Mouse (Mus musculus): ENCODE results near the gene Unc13a. TPM values are rescaled to one million over a fixed set of nuclear protein-coding genes. Genes with fewer than 3 reads are reported as not detected.

Unc13a gene
- polyA plus RNA-seq, 1 experiment: 97.3 TPM

DNA sequence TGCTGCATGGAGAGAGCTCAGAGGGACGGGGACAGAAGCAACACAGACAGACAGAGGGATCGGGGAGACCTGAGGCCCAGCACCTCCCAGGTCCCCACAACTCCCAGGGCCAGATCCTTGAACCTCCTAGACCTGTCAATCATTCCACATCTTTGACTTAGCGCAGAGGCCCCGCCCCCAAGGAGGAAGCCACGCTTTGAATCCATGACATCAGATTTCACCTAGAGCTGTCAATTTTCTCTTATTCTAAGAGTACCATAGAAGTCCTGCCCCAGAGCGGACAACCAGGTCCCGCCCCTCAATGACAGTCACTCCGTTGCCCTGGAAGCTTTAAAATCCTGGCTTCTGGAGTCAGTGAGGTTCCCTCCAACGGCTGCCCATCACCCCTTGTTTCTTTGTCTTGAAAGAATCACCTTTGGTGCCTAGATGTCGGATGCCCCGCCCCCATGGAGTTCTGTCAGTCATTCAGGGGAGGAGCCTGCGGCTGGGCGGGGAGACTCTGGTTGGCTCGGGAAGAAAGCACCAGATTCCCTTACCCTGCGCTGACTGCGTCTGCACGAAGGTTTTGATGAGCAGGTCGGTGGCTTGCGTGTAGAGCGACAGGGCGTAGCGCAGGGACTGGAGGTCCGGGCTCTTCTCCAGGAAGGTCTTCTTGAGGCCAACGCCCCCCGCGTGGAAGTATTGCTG lies 37.4 kb downstream of the Unc13a start:
- no peaks in the 10 kb centered on the region for H3K27me3 ChIP-seq (ENCODE audit: control insufficient read depth, insufficient read depth, low read length)
- peaks cover 14% of the 10 kb centered on the region for H3K4me1 ChIP-seq (ENCODE audit: control insufficient read depth, insufficient read depth, low read length)
- WGBS: 39% methylated on average over 26 of the region's 26 CpGs
- no peak for DNase-seq
- H3K4me3 ChIP-seq (replicated peaks; ENCODE audit: insufficient read depth, low read depth, low read length): no peak overlapping the region
- no peak overlapping the region for H3K27ac ChIP-seq (ENCODE audit: insufficient read depth, low read length)
- TF ChIP-seq POLR2A (IDR thresholded peaks at IDR 0.05; ENCODE audit: borderline replicate concordance, insufficient read depth, low read length) (no peak), CTCF (IDR thresholded peaks at IDR 0.05; ENCODE audit: borderline replicate concordance, insufficient read depth, low read depth, low read length) (no peak)

DNA sequence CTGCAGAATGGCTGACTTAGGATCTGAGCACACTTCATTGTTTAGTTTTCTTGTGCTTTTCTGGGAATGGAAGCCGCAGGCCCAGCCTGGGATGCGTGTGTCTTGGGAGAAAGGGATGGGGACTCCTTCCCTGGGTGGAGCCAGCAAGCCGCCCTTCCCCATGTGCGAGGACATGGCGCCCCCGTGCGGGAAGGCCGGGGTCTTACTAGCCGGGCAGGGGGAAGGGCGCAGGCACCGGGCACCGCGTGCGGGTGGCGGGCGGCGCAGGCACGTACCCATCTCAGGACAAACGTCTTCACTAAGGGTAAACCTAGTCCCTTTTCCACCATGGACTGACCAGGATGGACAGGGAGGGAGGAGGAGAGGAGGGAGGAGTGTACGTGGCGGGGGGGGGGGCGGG lies 38.4 kb downstream of the Unc13a start:
- WGBS: 44% methylated on average over 19 of the region's 22 CpGs
- no peak overlapping the region for H3K27ac ChIP-seq (ENCODE audit: insufficient read depth, low read length)
- no peaks in the 10 kb centered on the region for H3K27me3 ChIP-seq (ENCODE audit: control insufficient read depth, insufficient read depth, low read length)
- peaks cover 12% of the 10 kb centered on the region for H3K4me1 ChIP-seq (ENCODE audit: control insufficient read depth, insufficient read depth, low read length)
- H3K4me3 ChIP-seq (replicated peaks; ENCODE audit: insufficient read depth, low read depth, low read length): no peak overlapping the region
- DNase-seq: no peak
- TF ChIP-seq CTCF (IDR thresholded peaks at IDR 0.05; ENCODE audit: borderline replicate concordance, insufficient read depth, low read depth, low read length) (no peak; the same call in 1 of the 2 replicates), POLR2A (IDR thresholded peaks at IDR 0.05; ENCODE audit: borderline replicate concordance, insufficient read depth, low read length) (no peak)

DNA sequence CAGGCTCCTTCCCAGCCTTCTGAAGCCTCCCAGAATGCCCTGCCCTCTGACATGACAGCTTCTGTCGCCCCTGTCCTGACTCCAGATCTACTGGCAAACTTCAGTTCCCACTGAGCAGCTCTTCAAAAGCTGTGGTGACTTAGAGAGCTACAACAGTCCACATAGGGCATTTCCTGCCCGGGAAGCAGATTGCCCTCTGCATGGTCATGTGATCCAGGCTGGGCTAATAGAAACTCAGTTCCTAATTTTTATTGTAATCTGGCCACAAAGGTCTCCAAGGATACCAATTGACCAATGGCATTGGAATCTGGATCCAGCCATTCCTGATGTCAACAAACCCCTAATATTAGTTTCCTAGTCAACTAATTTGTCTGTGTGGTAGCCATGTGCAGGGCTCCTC lies 39.7 kb downstream of the Unc13a start:
- peaks cover 10% of the 10 kb centered on the region for H3K4me1 ChIP-seq (ENCODE audit: control insufficient read depth, insufficient read depth, low read length)
- WGBS: 60% methylated on average over 2 of the region's 2 CpGs
- H3K27me3 ChIP-seq (ENCODE audit: control insufficient read depth, insufficient read depth, low read length): no peaks in the 10 kb centered on the region
- no peak for DNase-seq
- no peak overlapping the region for H3K27ac ChIP-seq (ENCODE audit: insufficient read depth, low read length)
- TF ChIP-seq POLR2A (IDR thresholded peaks at IDR 0.05; ENCODE audit: borderline replicate concordance, insufficient read depth, low read length) (no peak), CTCF (IDR thresholded peaks at IDR 0.05; ENCODE audit: borderline replicate concordance, insufficient read depth, low read depth, low read length) (no peak)
- H3K4me3 ChIP-seq (replicated peaks; ENCODE audit: insufficient read depth, low read depth, low read length): no peak overlapping the region

DNA sequence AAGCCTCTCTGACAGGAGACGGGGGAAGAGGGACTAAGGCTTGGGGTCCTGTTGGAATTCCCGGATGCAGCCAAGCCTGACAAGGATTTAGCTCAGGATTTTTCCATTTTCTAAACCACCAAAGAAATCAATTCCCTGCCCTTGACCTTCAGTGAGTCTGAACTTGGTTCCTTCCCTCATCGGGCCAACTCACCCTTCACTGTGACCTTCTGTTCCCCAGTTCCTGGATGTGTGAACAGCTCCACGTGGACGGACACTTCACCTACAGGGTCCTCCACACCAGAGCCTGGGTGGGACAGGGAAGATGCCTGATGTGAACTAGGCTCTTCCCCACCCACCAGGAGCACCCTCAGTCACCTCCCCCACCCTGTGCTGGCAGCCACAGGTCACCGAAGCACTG lies 40.8 kb downstream of the Unc13a start:
- Histone ChIP-seq H3K4me3 (replicated peaks; ENCODE audit: insufficient read depth, low read depth, low read length) (no peak overlapping the region), H3K4me1 (ENCODE audit: control insufficient read depth, insufficient read depth, low read length) (peaks cover 10% of the 10 kb centered on the region), H3K27me3 (ENCODE audit: control insufficient read depth, insufficient read depth, low read length) (no peaks in the 10 kb centered on the region), H3K27ac (ENCODE audit: insufficient read depth, low read length) (no peak overlapping the region)
- no peak for TF ChIP-seq CTCF (IDR thresholded peaks at IDR 0.05; ENCODE audit: borderline replicate concordance, insufficient read depth, low read depth, low read length)
- no peak for TF ChIP-seq POLR2A (IDR thresholded peaks at IDR 0.05; ENCODE audit: borderline replicate concordance, insufficient read depth, low read length)
- 88% methylated on average over 6 of the region's 6 CpGs for WGBS
- DNase-seq: no peak

DNA sequence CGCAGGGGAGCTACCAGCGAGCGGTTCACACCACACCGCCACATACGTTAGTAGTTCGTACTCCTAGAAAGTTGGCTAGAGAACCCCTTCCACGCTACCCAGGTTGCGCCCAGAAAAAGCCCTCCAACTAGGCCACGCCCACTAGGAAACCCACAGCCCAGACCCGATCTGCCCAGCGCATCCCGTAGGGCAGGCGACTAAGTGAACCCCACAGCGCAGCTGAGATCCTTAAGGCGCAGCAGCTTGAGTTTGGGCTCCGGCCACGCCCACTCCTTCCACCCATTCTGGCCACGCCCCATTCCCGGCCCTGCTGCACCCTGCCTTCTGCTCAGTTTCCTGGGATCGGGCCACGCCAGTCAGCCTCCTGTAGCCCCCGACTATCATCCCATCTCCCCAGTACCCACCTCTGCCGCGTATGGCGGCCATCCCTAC lies 41.8 kb downstream of the Unc13a start:
- DNase-seq: peak in 1 of 2 experiments; percentile 52
- Histone ChIP-seq H3K27me3 (ENCODE audit: control insufficient read depth, insufficient read depth, low read length) (no peaks in the 10 kb centered on the region), H3K27ac (ENCODE audit: insufficient read depth, low read length) (no peak overlapping the region), H3K4me1 (ENCODE audit: control insufficient read depth, insufficient read depth, low read length) (peaks cover 2% of the 10 kb centered on the region; the same call in 1 of the 2 replicates), H3K4me3 (replicated peaks; ENCODE audit: insufficient read depth, low read depth, low read length) (no peak overlapping the region)
- TF ChIP-seq CTCF (IDR thresholded peaks at IDR 0.05; ENCODE audit: borderline replicate concordance, insufficient read depth, low read depth, low read length) (no peak), POLR2A (IDR thresholded peaks at IDR 0.05; ENCODE audit: borderline replicate concordance, insufficient read depth, low read length) (no peak)
- WGBS: 24% methylated on average over 25 of the region's 25 CpGs

DNA sequence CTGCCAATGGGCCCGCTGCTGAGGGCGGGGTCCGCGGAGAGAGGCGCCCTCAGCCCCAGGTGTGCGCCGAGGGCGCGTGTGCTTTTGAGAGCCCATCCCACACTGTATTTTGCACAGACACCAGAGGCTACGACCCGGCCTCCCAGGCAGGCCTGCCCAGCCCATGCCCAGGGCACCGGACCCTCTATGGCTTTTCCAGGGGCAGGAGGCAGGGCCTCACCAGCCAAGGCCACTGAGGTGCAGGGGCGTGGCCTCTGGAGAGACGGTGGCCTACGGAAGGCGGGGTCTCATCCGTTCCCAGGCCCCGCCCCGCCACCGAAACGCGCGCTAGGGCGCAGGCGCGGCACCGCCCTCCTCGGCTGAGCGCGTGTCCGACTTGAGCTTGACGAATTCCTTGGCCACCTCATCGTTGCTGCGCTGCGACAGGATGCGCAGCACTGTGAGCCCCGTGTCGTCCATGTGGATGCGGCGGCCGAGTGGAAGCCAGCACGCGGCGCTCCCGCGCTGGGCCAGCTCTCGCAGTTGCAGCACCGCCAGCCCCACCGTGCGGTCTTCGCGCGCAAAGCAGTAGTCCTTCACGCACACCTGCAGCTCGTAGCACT lies 42.4 kb downstream of the Unc13a start:
- Histone ChIP-seq H3K4me3 (replicated peaks; ENCODE audit: insufficient read depth, low read depth, low read length) (peak overlapping the region; percentile 41), H3K4me1 (ENCODE audit: control insufficient read depth, insufficient read depth, low read length) (no peaks in the 10 kb centered on the region; the same call in 1 of the 2 replicates), H3K27ac (ENCODE audit: insufficient read depth, low read length) (no peak overlapping the region), H3K27me3 (ENCODE audit: control insufficient read depth, insufficient read depth, low read length) (no peaks in the 10 kb centered on the region)
- DNase-seq: peak; percentile 87 to 88
- TF ChIP-seq CTCF (IDR thresholded peaks at IDR 0.05; ENCODE audit: borderline replicate concordance, insufficient read depth, low read depth, low read length) (peak; percentile 40; the same call in 1 of the 2 replicates), POLR2A (IDR thresholded peaks at IDR 0.05; ENCODE audit: borderline replicate concordance, insufficient read depth, low read length) (0 out of 2 replicates have a peak, but pooled peaks have one; percentile 10)
- WGBS: 10% methylated on average over 55 of the region's 55 CpGs

DNA sequence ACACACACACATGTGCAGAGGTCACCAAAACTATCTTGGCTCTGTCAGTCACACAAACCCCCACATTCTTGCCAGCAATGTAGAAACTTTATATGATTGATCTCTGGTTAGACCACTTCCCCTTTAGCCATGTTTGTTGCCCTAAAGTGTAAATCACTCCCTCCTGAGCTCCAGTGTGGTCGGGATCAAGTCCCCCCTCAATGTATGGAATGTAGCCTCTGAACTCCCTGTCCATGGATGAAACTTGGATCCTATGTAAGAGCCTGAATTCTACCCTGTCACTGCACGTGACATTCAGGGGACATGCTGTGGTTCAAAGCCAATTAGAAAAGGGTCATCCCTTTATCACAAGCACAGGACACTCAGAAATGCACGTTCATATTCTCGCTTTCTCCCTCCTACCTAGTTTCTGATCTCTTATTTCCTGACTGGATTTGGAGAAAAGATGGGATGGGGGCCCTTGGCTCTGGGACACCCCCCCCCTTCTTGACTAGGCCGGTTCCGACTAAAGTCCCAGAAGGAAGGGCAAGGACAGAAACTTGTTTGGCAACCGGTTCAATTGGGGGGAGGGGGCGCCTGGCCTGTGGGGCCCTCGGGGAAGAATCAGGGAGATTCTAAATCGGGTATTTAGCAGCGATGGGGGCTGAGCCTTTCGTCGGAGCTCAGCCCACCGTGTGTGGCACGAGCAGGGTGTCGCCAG lies 43.0 kb downstream of the Unc13a start:
- DNase-seq: no peak
- WGBS: 28% methylated on average over 16 of the region's 16 CpGs
- H3K4me3 ChIP-seq (replicated peaks; ENCODE audit: insufficient read depth, low read depth, low read length): peak overlapping the region; percentile 41
- H3K4me1 ChIP-seq (ENCODE audit: control insufficient read depth, insufficient read depth, low read length): no peaks in the 10 kb centered on the region; the same call in 1 of the 2 replicates
- no peaks in the 10 kb centered on the region for H3K27me3 ChIP-seq (ENCODE audit: control insufficient read depth, insufficient read depth, low read length)
- H3K27ac ChIP-seq (ENCODE audit: insufficient read depth, low read length): no peak overlapping the region
- TF ChIP-seq POLR2A (IDR thresholded peaks at IDR 0.05; ENCODE audit: borderline replicate concordance, insufficient read depth, low read length) (no peak), CTCF (IDR thresholded peaks at IDR 0.05; ENCODE audit: borderline replicate concordance, insufficient read depth, low read depth, low read length) (no peak)

Measured in cerebellum, adult 2 months (tissue).